In the genomic region with DNA sequence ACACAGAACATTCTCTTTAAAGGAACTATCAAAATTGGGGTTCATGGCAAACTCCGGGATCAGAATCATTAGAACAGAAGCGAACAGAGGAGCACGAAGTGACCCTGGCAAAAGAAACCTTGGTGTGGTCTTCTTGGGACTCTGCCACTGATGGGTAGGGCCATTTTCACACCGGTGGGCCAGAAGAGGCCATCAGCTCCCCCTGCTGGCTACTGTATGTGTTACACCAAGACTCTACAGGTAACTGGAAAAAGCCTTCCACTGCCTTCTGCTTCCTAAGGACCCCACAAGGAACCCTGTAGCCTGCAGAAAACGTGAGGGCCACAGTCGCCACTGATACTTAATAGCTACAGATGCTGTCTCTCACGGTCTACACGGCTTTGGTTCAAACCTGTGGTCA, we compare ENCODE assay signal across 9 mouse cellular contexts. TPM values are rescaled to one million over a fixed set of nuclear protein-coding genes. Genes with fewer than 3 reads are reported as not detected.
A peak's percentile ranks its signal among the peaks of the same experiment; 100 is the strongest.
DNase-seq lines count a peak whose midpoint lies in the region; ATAC-seq and TF ChIP-seq lines count a peak whose summit lies in the region.
"Had no signal": no experiment of that assay in that cellular context is flagged by ENCODE, and none has a peak within 500 bp of the region (broad histone marks: within the 10 kb centered on the region; RNA-seq: fewer than 3 reads in every experiment).

No protein-coding gene starts in this region.

- CTCF ChIA-PET in Patski (lab: Charles Lee), result interaction anchor here (0.9 to 4.8 kb wide), 17 partner anchors 8 to 407 kb away, joined by 3 to 38 read pairs (median 6); no protein-coding TSS in a partner anchor

- no peak overlapping the region for H3K4me3 ChIP-seq in layer of hippocampus, adult 2 months
- no peak overlapping the region for H3K4me3 ChIP-seq in limb, embryonic 10.5 days
- H3K4me3 ChIP-seq: heart, embryonic 13.5 days had no signal

- POLR2A ChIA-PET in Patski (lab: Charles Lee), result no interaction called here

- H3K27me3 ChIP-seq in Patski, result no peaks in the 10 kb centered on the region
- H3K27me3 ChIP-seq in limb, embryonic 10.5 days (ENCODE audit: low read depth, poor library complexity, severe bottlenecking), result no peaks in the 10 kb centered on the region
- H3K27me3 ChIP-seq: heart, embryonic 13.5 days had no signal

- H3K27ac ChIP-seq in layer of hippocampus, adult 2 months, result no peak overlapping the region
- H3K27ac ChIP-seq in limb, embryonic 10.5 days, result no peak overlapping the region
- H3K27ac ChIP-seq: heart, embryonic 13.5 days had no signal

- in situ Hi-C loops in Patski (cut with MboI; ENCODE audit: low pct_unique_long_range_greater_than_20kb), result loop anchor here (10.0 kb wide), 1 partner anchor 403 kb away; a partner anchor contains a TSS

- WGBS in limb, embryonic 10.5 days, result 50% methylated on average over 8 of the region's 8 CpGs

- H3K9me3 ChIP-seq in limb, embryonic 10.5 days (replicated peaks), result no peaks in the 10 kb centered on the region
- H3K9me3 ChIP-seq: heart, embryonic 13.5 days had no signal

- no peaks in the 10 kb centered on the region; the same call in 1 of the 2 replicates for H3K4me1 ChIP-seq in limb, embryonic 10.5 days

- no peak for ATAC-seq in Patski

- peak; percentile 79 for TF ChIP-seq CTCF in layer of hippocampus, adult 2 months (conservative IDR thresholded peaks at IDR 0.05)
- peak; percentile 67 for TF ChIP-seq CTCF in Patski (IDR thresholded peaks at IDR 0.05)

- DNase-seq in cerebellum, adult 18-20 months, result peak; percentile 7 to 34
- no peak for DNase-seq in cerebellum, adult 9-10 months
- DNase-seq in layer of hippocampus, adult 2 months (ENCODE audit: low spot score in 2 of 2), result no peak
- no peak for DNase-seq in layer of hippocampus, adult 8-10 months (ENCODE audit: low spot score in 2 of 2)
- DNase-seq in Patski (ENCODE audit: low read depth, low spot score), result no peak
- peak; percentile 60 for DNase-seq in limb, embryonic 10.5 days (ENCODE audit: low spot score)
- DNase-seq in spleen, postnatal 36 days (ENCODE audit: low spot score in 2 of 2), result peak; percentile 10 to 14
- DNase-seq in frontal cortex, postnatal 14 days (ENCODE audit: low spot score in 2 of 2), result no peak

- no peaks in the 10 kb centered on the region for H3K36me3 ChIP-seq in limb, embryonic 10.5 days
- H3K36me3 ChIP-seq: heart, embryonic 13.5 days had no signal

RNA-seq across cellular contexts. Expression of a gene that starts 25.2 kb away (rescaled TPM):
- 1 to 10 TPM; 1.1 to 1.9 TPM for total RNA-seq in layer of hippocampus, adult 2 months (2021)
- total RNA-seq in layer of hippocampus, adult 8-10 months (2022), result 1 to 10 TPM; 1.3 to 2.1 (median 1.5) TPM
- 0.71 TPM for polyA plus RNA-seq in Patski (2021)
- polyA plus RNA-seq in limb, embryonic 10.5 days (2016; fragmentation: Nextera tagmentation; extraction: Ambion mirVana), result 4.7 and 5.8 TPM in 2 replicates

Comparison
In these comparisons a context has a peak if more than half of its experiments do, and no peak if none do; other contexts are left out.
1. DNase-seq: peak in cerebellum, adult 18-20 months (2 of 2), limb, embryonic 10.5 days (single experiment) and spleen, postnatal 36 days (2 of 2); none in cerebellum, adult 9-10 months (single experiment), layer of hippocampus, adult 2 months (0 of 2), layer of hippocampus, adult 8-10 months (0 of 2), Patski (single experiment) and frontal cortex, postnatal 14 days (0 of 2).